Mouse (Mus musculus): ENCODE measurements around the gene Zfp668. TPM values are rescaled to one million over a fixed set of nuclear protein-coding genes. Genes with fewer than 3 reads are reported as not detected.

The Zfp668 gene
- polyA plus RNA-seq, 1 experiment from 2014 or later: 24.3 TPM

Other genes starting within 250 kb of the Zfp668 start
- 44.3 and 52.2 TPM in 2 replicates for gene Bcl7c, start 167.9 kb downstream of the Zfp668 start, polyA plus RNA-seq (2014; fragmentation: Nextera tagmentation; extraction: Ambion mirVana)
- gene Ctf1, start 164.1 kb downstream of the Zfp668 start, polyA plus RNA-seq (2014; fragmentation: Nextera tagmentation; extraction: Ambion mirVana): 4.0 and 4.6 TPM in 2 replicates
- 0.12 TPM in 1 of 2 replicates, not detected in the other for gene Ctf2, start 144.7 kb downstream of the Zfp668 start, polyA plus RNA-seq (2014; fragmentation: Nextera tagmentation; extraction: Ambion mirVana)
- gene Fbxl19, start 132.3 kb downstream of the Zfp668 start, polyA plus RNA-seq (2014; fragmentation: Nextera tagmentation; extraction: Ambion mirVana): 8.3 and 9.3 TPM in 2 replicates
- 6.1 and 6.3 TPM in 2 replicates for gene Orai3, start 107.0 kb downstream of the Zfp668 start, polyA plus RNA-seq (2014; fragmentation: Nextera tagmentation; extraction: Ambion mirVana)
- 19.0 and 22.1 TPM in 2 replicates for gene Setd1a, start 100.2 kb downstream of the Zfp668 start, polyA plus RNA-seq (2014; fragmentation: Nextera tagmentation; extraction: Ambion mirVana)
- gene Gm49388, start 91.2 kb downstream of the Zfp668 start, polyA plus RNA-seq (2014; fragmentation: Nextera tagmentation; extraction: Ambion mirVana): not detected in 2 replicates
- 7.9 and 8.2 TPM in 2 replicates for gene Hsd3b7, start 76.2 kb downstream of the Zfp668 start, polyA plus RNA-seq (2014; fragmentation: Nextera tagmentation; extraction: Ambion mirVana)
- gene Stx4a, start 52.5 kb downstream of the Zfp668 start, polyA plus RNA-seq (2014; fragmentation: Nextera tagmentation; extraction: Ambion mirVana): 10.1 and 12.2 TPM in 2 replicates
- gene Stx1b, start 52.3 kb downstream of the Zfp668 start, polyA plus RNA-seq (2014; fragmentation: Nextera tagmentation; extraction: Ambion mirVana): 6.9 and 8.4 TPM in 2 replicates
- gene Zfp646, start 607 bp downstream of the Zfp668 start, polyA plus RNA-seq (2014; fragmentation: Nextera tagmentation; extraction: Ambion mirVana): 16.0 and 17.4 TPM in 2 replicates
- gene Prss53, start 14.1 kb upstream of the Zfp668 start, polyA plus RNA-seq (2014; fragmentation: Nextera tagmentation; extraction: Ambion mirVana): 0.32 and 0.36 TPM in 2 replicates
- not detected in 2 replicates for gene Gm21974, start 18.6 kb upstream of the Zfp668 start, polyA plus RNA-seq (2014; fragmentation: Nextera tagmentation; extraction: Ambion mirVana)
- gene Vkorc1, start 18.8 kb upstream of the Zfp668 start, polyA plus RNA-seq (2014; fragmentation: Nextera tagmentation; extraction: Ambion mirVana): 44.6 and 48.6 TPM in 2 replicates
- 96.5 and 107 TPM in 2 replicates for gene Bckdk, start 27.3 kb upstream of the Zfp668 start, polyA plus RNA-seq (2014; fragmentation: Nextera tagmentation; extraction: Ambion mirVana)
- 54.6 and 57.1 TPM in 2 replicates for gene Kat8, start 35.7 kb upstream of the Zfp668 start, polyA plus RNA-seq (2014; fragmentation: Nextera tagmentation; extraction: Ambion mirVana)
- gene Prss8, start 53.3 kb upstream of the Zfp668 start, polyA plus RNA-seq (2014; fragmentation: Nextera tagmentation; extraction: Ambion mirVana): 0.78 and 0.86 TPM in 2 replicates
- gene Prss36, start 69.9 kb upstream of the Zfp668 start, polyA plus RNA-seq (2014; fragmentation: Nextera tagmentation; extraction: Ambion mirVana): 9.4 and 9.6 TPM in 2 replicates
- gene Fus, start 90.6 kb upstream of the Zfp668 start, polyA plus RNA-seq (2014; fragmentation: Nextera tagmentation; extraction: Ambion mirVana): 51.6 and 54.4 TPM in 2 replicates
- gene Pycard, start 117.0 kb upstream of the Zfp668 start, polyA plus RNA-seq (2014; fragmentation: Nextera tagmentation; extraction: Ambion mirVana): 5.5 and 6.7 TPM in 2 replicates
- gene Trim72, start 127.1 kb upstream of the Zfp668 start, polyA plus RNA-seq (2014; fragmentation: Nextera tagmentation; extraction: Ambion mirVana): 0.07 TPM in 1 of 2 replicates, not detected in the other
- 0.20 and 0.37 TPM in 2 replicates for gene Itgam, start 185.8 kb upstream of the Zfp668 start, polyA plus RNA-seq (2014; fragmentation: Nextera tagmentation; extraction: Ambion mirVana)
- not detected in 2 replicates for gene Gm49368, start 185.9 kb upstream of the Zfp668 start, polyA plus RNA-seq (2014; fragmentation: Nextera tagmentation; extraction: Ambion mirVana)

All from midbrain, embryonic 11.5 days (tissue).